Mouse (Mus musculus) C3H10T1/2 (cell line): ENCODE measurements around the gene Anapc1. TPM values are rescaled to one million over a fixed set of nuclear protein-coding genes. Genes with fewer than 3 reads are reported as not detected.

Experiments used
- polyA plus RNA-seq, 2 experiments: library from polyadenylated mRNA; unstranded; fragments of >200 nt; fragmentation: generic; extraction: Trizol; gene quantifications; one replicate each; pipeline ENCODE4 v1.2.1; 2012; ENCODE audit warnings: missing spikeins in 2 of 2

The Anapc1 gene
- 10 to 100 TPM in 1 of 2 experiments, 1 to 10 TPM in 1; 7.6 to 33.0 TPM for polyA plus RNA-seq

GRCm38 (mm10) chr2:128686921-128687557 is at the start of gene Anapc1:
Gene Anapc1 (minus strand): TSS chr2:128687391.

DNA sequence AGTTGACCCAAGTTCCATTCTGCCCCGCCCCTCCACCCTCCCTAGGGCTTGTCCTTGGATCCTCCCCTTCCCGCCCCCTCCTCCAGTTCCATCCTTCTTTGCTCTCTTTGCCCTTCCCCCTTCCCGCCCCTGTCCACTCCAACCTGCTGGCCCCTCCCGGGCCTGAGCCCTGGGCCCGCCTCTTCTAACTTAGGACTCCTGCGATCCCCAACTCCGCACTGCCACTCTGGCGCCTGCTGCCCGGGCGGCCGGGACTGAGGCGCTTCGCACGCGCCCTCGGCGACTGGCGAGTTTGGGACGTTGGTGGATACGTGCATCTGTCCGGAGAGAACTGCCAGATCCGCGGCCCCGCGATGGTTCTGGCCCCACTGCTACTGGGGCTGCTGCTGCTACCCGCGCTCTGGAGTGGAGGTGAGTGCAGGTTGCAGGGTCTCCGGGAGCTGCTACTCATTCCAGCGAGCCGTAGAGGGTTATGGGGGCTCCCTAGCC is 11.5 kb upstream of the Anapc1 start, which contains the start of gene Mertk:
TSS of gene Mertk (plus strand) at position 264 of the 489 bp plus-strand sequence.

DNA sequence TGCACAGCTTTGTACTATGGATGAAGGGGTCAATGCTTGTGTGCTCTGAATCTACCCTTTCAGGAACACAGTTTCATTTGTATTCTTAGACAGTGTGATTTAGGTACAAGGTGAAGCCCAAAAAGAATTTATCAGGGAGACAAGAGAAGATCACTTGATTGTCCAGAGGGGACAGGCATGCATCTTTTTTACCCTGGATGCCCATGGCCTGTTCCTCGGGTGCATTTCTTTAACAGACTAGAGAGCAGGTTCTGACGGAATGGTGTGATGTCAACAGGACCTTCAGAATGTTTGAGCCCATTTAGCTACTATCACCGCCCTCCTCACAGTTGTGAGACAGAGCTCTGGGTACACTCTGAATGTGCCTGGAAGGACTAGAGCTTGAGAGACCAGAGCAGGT is 96.3 kb downstream of the Anapc1 start, which contains the start of gene Spdye4c:
TSS of gene Spdye4c (plus strand) at position 301 of the 400 bp plus-strand sequence.

Other genes with a start within 250 kb of the Anapc1 start
- gene Spdye4c, start 96.2 kb downstream of the Anapc1 start, polyA plus RNA-seq: not detected
- 1 to 10 TPM in 1 of 2 experiments, under 1 TPM in 1; 0.29 to 3.1 TPM for gene Mertk, start 11.6 kb upstream of the Anapc1 start, polyA plus RNA-seq
- 1 to 10 TPM in 1 of 2 experiments, under 1 TPM in 1; 0.14 to 4.0 TPM for gene Tmem87b, start 130.7 kb upstream of the Anapc1 start, polyA plus RNA-seq
- under 1 TPM in 1 of 2 experiments, not detected in 1; 0.40 TPM for gene Fbln7, start 175.6 kb upstream of the Anapc1 start, polyA plus RNA-seq